Mouse (Mus musculus) forebrain, embryonic 16.5 days (tissue): Measurements from ENCODE around the gene Pepd. TPM values are rescaled to one million over a fixed set of nuclear protein-coding genes. Genes with fewer than 3 reads are reported as not detected.

Source experiments
- ATAC-seq: fragments of 200-750 bp; cut with Nextera tagmentation; 2 replicates; pipeline ENCODE4 v1.8.0; 2017; ENCODE audit warnings: mild to moderate bottlenecking, moderate library complexity
- H3K27ac ChIP-seq: fragments of 300-500 bp; sonication (generic); 2 replicates; pipeline ENCODE4 v1.5.1; 2014; ENCODE audit warnings: low read length, control low read depth
- H3K27me3 ChIP-seq: fragments of 300-500 bp; sonication (generic); replicated peaks from 2 replicates; pipeline ENCODE4 v1.6.1; 2014; ENCODE audit warnings: low read length; ENCODE audit not compliant: control insufficient read depth, insufficient read depth
- H3K36me3 ChIP-seq: fragments of 300-500 bp; sonication (generic); 2 replicates; pipeline ENCODE4 v1.6.1; 2014; ENCODE audit not compliant: control insufficient read depth, insufficient read depth
- H3K4me1 ChIP-seq: fragments of 300-500 bp; sonication (generic); replicated peaks from 2 replicates; pipeline ENCODE4 v1.6.1; 2014; ENCODE audit warnings: low read length; ENCODE audit not compliant: control insufficient read depth, insufficient read depth
- H3K4me2 ChIP-seq: fragments of 300-500 bp; sonication (generic); 2 replicates; pipeline ENCODE4 v1.6.1; 2014; ENCODE audit warnings: mild to moderate bottlenecking, low read length, control low read depth
- H3K4me3 ChIP-seq: fragments of 300-500 bp; sonication (generic); replicated peaks from 2 replicates; pipeline ENCODE4 v1.5.1; 2014; ENCODE audit warnings: mild to moderate bottlenecking, low read length, control low read depth
- H3K9ac ChIP-seq: fragments of 300-500 bp; sonication (generic); replicated peaks from 2 replicates; pipeline ENCODE4 v1.6.1; 2014; ENCODE audit warnings: low read depth, low read length, control low read depth
- H3K9me3 ChIP-seq: fragments of 300-500 bp; sonication (generic); 2 replicates; pipeline ENCODE4 v1.6.1; 2016; ENCODE audit warnings: low read length; ENCODE audit not compliant: control insufficient read depth
- WGBS: fragments of 180-500 bp; shearing (Covaris S2); extraction: QIAGEN DNeasy Blood & Tissue Kit; methylation state at CpG from one replicate; pipeline ENCODE4 v1.1.7; 2014; 5-methylcytosine and 5-hydroxymethylcytosine counted together
- polyA plus RNA-seq: library from polyadenylated mRNA; unstranded; fragments of >200 nt; fragmentation: Nextera tagmentation; extraction: Ambion mirVana; gene quantifications from 2 replicates; pipeline ENCODE4 v1.2.1, GENCODE M21; 2015

Pepd gene
- polyA plus RNA-seq, 1 experiment from 2014 or later, result 58.0 TPM

GRCm38 (mm10) chr7:35053161-35053560, 141.0 kb downstream of the Pepd start:
- Histone ChIP-seq H3K4me3 (no peak overlapping the region), H3K4me2 (no peak overlapping the region), H3K9me3 (no peaks in the 10 kb centered on the region), H3K27ac (no peak overlapping the region), H3K4me1 (peaks cover 28% of the 10 kb centered on the region), H3K9ac (no peak overlapping the region), H3K27me3 (no peaks in the 10 kb centered on the region), H3K36me3 (peaks cover 3% of the 10 kb centered on the region; the same call in 1 of the 2 replicates)
- 63% methylated on average over 3 of the region's 3 CpGs for WGBS
- no peak for ATAC-seq

- peaks cover 3% of the 10 kb centered on the region; the same call in 1 of the 2 replicates for H3K36me3 ChIP-seq
- H3K9me3 ChIP-seq, result no peaks in the 10 kb centered on the region
- H3K9ac ChIP-seq, result no peak overlapping the region
- no peak for ATAC-seq
- no peak overlapping the region for H3K4me3 ChIP-seq
- WGBS, result 79% methylated on average over 1 of the region's 1 CpGs
- no peak overlapping the region for H3K4me2 ChIP-seq
- H3K27ac ChIP-seq, result no peak overlapping the region
- H3K4me1 ChIP-seq, result peaks cover 28% of the 10 kb centered on the region
- no peaks in the 10 kb centered on the region for H3K27me3 ChIP-seq
Measured at GRCm38 (mm10) chr7:35054286-35054685, 142.1 kb downstream of the Pepd start.

GRCm38 (mm10) chr7:35054977-35055618, 142.9 kb downstream of the Pepd start:
- no peaks in the 10 kb centered on the region for H3K9me3 ChIP-seq
- peak overlapping the region; percentile 93 for H3K4me3 ChIP-seq
- no peak for ATAC-seq
- peak overlapping the region; percentile 92 for H3K4me2 ChIP-seq
- H3K27ac ChIP-seq, result peak overlapping the region; percentile 13; the same call in 1 of the 2 replicates
- peaks cover 28% of the 10 kb centered on the region for H3K4me1 ChIP-seq
- no peaks in the 10 kb centered on the region for H3K27me3 ChIP-seq
- peaks cover 3% of the 10 kb centered on the region; the same call in 1 of the 2 replicates for H3K36me3 ChIP-seq
- peak overlapping the region; percentile 95 for H3K9ac ChIP-seq
- 48% methylated on average over 2 of the region's 2 CpGs for WGBS

- Histone ChIP-seq H3K36me3 (no peaks in the 10 kb centered on the region), H3K27ac (peak overlapping the region; percentile 82), H3K4me3 (peak overlapping the region; percentile 93), H3K9ac (peak overlapping the region; percentile 95), H3K4me1 (peaks cover 28% of the 10 kb centered on the region), H3K9me3 (no peaks in the 10 kb centered on the region), H3K4me2 (peak overlapping the region; percentile 92), H3K27me3 (no peaks in the 10 kb centered on the region)
- under 1% methylated on average over 58 of the region's 77 CpGs for WGBS
- ATAC-seq, result peak; percentile 80
Measured at GRCm38 (mm10) chr7:35055619-35056435, 143.6 kb downstream of the Pepd start.

- H3K36me3 ChIP-seq, result no peaks in the 10 kb centered on the region
- ATAC-seq, result peak; percentile 99
- no peaks in the 10 kb centered on the region for H3K27me3 ChIP-seq
- H3K4me1 ChIP-seq, result peaks cover 28% of the 10 kb centered on the region
- under 1% methylated on average over 50 of the region's 53 CpGs for WGBS
- peak within 1 kb of the TSS; percentile 93 for H3K4me3 ChIP-seq
- no peaks in the 10 kb centered on the region for H3K9me3 ChIP-seq
- H3K27ac ChIP-seq, result peak within 1 kb of the TSS; percentile 82
- H3K9ac ChIP-seq, result peak within 1 kb of the TSS; percentile 95
- peak within 1 kb of the TSS; percentile 92 for H3K4me2 ChIP-seq
Measured at GRCm38 (mm10) chr7:35056436-35056864, 144.3 kb downstream of the Pepd start, which contains the start of gene Cebpg. Gene Cebpg (minus strand): TSS chr7:35056573.

GRCm38 (mm10) chr7:35056999-35057398, 144.8 kb downstream of the Pepd start:
- peak overlapping the region; percentile 93 for H3K4me3 ChIP-seq
- H3K9me3 ChIP-seq, result no peaks in the 10 kb centered on the region
- no peaks in the 10 kb centered on the region for H3K36me3 ChIP-seq
- peak overlapping the region; percentile 35 for H3K27ac ChIP-seq
- 29% methylated on average over 10 of the region's 10 CpGs for WGBS
- H3K4me2 ChIP-seq, result peak overlapping the region; percentile 79
- no peaks in the 10 kb centered on the region for H3K27me3 ChIP-seq
- H3K9ac ChIP-seq, result peak overlapping the region; percentile 95
- peaks cover 28% of the 10 kb centered on the region for H3K4me1 ChIP-seq
- ATAC-seq, result no peak

GRCm38 (mm10) chr7:35057569-35057968, 145.4 kb downstream of the Pepd start:
- no peaks in the 10 kb centered on the region for H3K27me3 ChIP-seq

GRCm38 (mm10) chr7:35058329-35058728, 146.2 kb downstream of the Pepd start:
- H3K4me2 ChIP-seq, result no peak overlapping the region
- H3K36me3 ChIP-seq, result no peaks in the 10 kb centered on the region
- no peak overlapping the region for H3K27ac ChIP-seq
- no peak overlapping the region for H3K4me3 ChIP-seq
- no peaks in the 10 kb centered on the region for H3K9me3 ChIP-seq
- H3K9ac ChIP-seq, result no peak overlapping the region
- no peak for ATAC-seq
- peaks cover 26% of the 10 kb centered on the region for H3K4me1 ChIP-seq
- H3K27me3 ChIP-seq, result no peaks in the 10 kb centered on the region
- WGBS, result 75% methylated on average over 1 of the region's 1 CpGs

More at GRCm38 (mm10) chr7:35057569-35057968, 145.4 kb downstream of the Pepd start:
- 84% methylated on average over 4 of the region's 4 CpGs for WGBS
- Histone ChIP-seq H3K4me1 (peaks cover 28% of the 10 kb centered on the region), H3K4me2 (no peak overlapping the region), H3K9ac (no peak overlapping the region), H3K36me3 (no peaks in the 10 kb centered on the region), H3K27ac (no peak overlapping the region), H3K9me3 (no peaks in the 10 kb centered on the region), H3K4me3 (no peak overlapping the region)
- no peak for ATAC-seq

GRCm38 (mm10) chr7:35059467-35059866, 147.3 kb downstream of the Pepd start:
- H3K27me3 ChIP-seq, result no peaks in the 10 kb centered on the region
- ATAC-seq, result no peak
- no peak overlapping the region for H3K9ac ChIP-seq
- H3K4me3 ChIP-seq, result no peak overlapping the region
- peaks cover 19% of the 10 kb centered on the region for H3K4me1 ChIP-seq
- 69% methylated on average over 5 of the region's 5 CpGs for WGBS
- H3K36me3 ChIP-seq, result no peaks in the 10 kb centered on the region
- no peak overlapping the region for H3K4me2 ChIP-seq
- H3K9me3 ChIP-seq, result no peaks in the 10 kb centered on the region
- H3K27ac ChIP-seq, result no peak overlapping the region
